Mouse (Mus musculus) neural tube, embryonic 13.5 days (tissue): ENCODE data around the gene Prickle1. TPM values are rescaled to one million over a fixed set of nuclear protein-coding genes. Genes with fewer than 3 reads are reported as not detected.
A peak's percentile ranks its signal among the peaks of the same experiment; 100 is the strongest.

Source experiments
- ATAC-seq: fragments of 200-750 bp; cut with Nextera tagmentation; 2 replicates; pipeline ENCODE4 v1.8.0; 2017; ENCODE audit warnings: low read depth, mild to moderate bottlenecking, moderate TSS enrichment, moderate library complexity
- H3K27ac ChIP-seq: fragments of 300-500 bp; sonication (generic); replicated peaks from 2 replicates; pipeline ENCODE4 v1.5.1; 2015; ENCODE audit warnings: moderate library complexity, mild to moderate bottlenecking, inconsistent platforms
- H3K27me3 ChIP-seq: fragments of 300-500 bp; sonication (generic); 2 replicates; pipeline ENCODE4 v1.6.1; 2015; ENCODE audit warnings: mild to moderate bottlenecking, inconsistent platforms
- H3K36me3 ChIP-seq: fragments of 300-500 bp; sonication (generic); 2 replicates; pipeline ENCODE4 v1.6.1; 2015; ENCODE audit warnings: mild to moderate bottlenecking, inconsistent platforms
- H3K4me1 ChIP-seq: fragments of 300-500 bp; sonication (generic); replicated peaks from 2 replicates; pipeline ENCODE4 v1.6.1; 2015; ENCODE audit warnings: inconsistent platforms
- H3K4me2 ChIP-seq: fragments of 300-500 bp; sonication (generic); 2 replicates; pipeline ENCODE4 v1.6.1; 2015; ENCODE audit warnings: inconsistent platforms, mild to moderate bottlenecking, moderate library complexity
- H3K4me3 ChIP-seq: fragments of 300-500 bp; sonication (generic); 2 replicates; pipeline ENCODE4 v1.5.1; 2015; ENCODE audit warnings: mild to moderate bottlenecking, inconsistent platforms
- H3K9ac ChIP-seq: fragments of 300-500 bp; sonication (generic); 2 replicates; pipeline ENCODE4 v1.6.1; 2015; ENCODE audit warnings: moderate library complexity, mild to moderate bottlenecking, inconsistent platforms
- H3K9me3 ChIP-seq: fragments of 300-500 bp; sonication (generic); 2 replicates; pipeline ENCODE4 v1.6.1; 2016; ENCODE audit warnings: inconsistent platforms
- WGBS: fragments of 180-500 bp; shearing (Covaris S2); methylation state at CpG from one replicate; pipeline ENCODE4 v1.1.7; 2015; 5-methylcytosine and 5-hydroxymethylcytosine counted together
- polyA plus RNA-seq: library from polyadenylated mRNA; unstranded; fragments of >200 nt; fragmentation: Nextera tagmentation; extraction: Ambion mirVana; gene quantifications from 2 replicates; pipeline ENCODE4 v1.2.1, GENCODE M21; 2015

Prickle1 gene
- polyA plus RNA-seq, result 16.5 and 19.9 TPM in 2 replicates

GRCm38 (mm10) chr15:93595746-93596145 lies at the start of gene Prickle1:
Gene Prickle1 (minus strand): TSS chr15:93595891.
- under 1% methylated on average over 44 of the region's 60 CpGs for WGBS
- peak; percentile 95 for ATAC-seq
- H3K27me3 ChIP-seq, result no peaks in the 10 kb centered on the region; the same call in 1 of the 2 replicates

GRCm38 (mm10) chr15:93640221-93640620 lies 44.5 kb upstream of the Prickle1 start:
- Histone ChIP-seq H3K9ac (no peak overlapping the region), H3K27me3 (no peaks in the 10 kb centered on the region), H3K9me3 (peaks cover 3% of the 10 kb centered on the region; the same call in 1 of the 2 replicates), H3K27ac (no peak overlapping the region), H3K4me2 (no peak overlapping the region), H3K4me3 (no peak overlapping the region), H3K4me1 (no peaks in the 10 kb centered on the region), H3K36me3 (no peaks in the 10 kb centered on the region)
- 93% methylated on average over 2 of the region's 2 CpGs for WGBS
- ATAC-seq, result no peak

More at GRCm38 (mm10) chr15:93595746-93596145, at the start of gene Prickle1:
- H3K4me2 ChIP-seq, result peak within 1 kb of the TSS; percentile 79
- H3K4me3 ChIP-seq, result peak within 1 kb of the TSS; percentile 84
- H3K36me3 ChIP-seq, result no peaks in the 10 kb centered on the region
- peaks cover 45% of the 10 kb centered on the region for H3K4me1 ChIP-seq
- peak within 1 kb of the TSS; percentile 93 for H3K27ac ChIP-seq
- H3K9ac ChIP-seq, result peak within 1 kb of the TSS; percentile 92
- no peaks in the 10 kb centered on the region for H3K9me3 ChIP-seq

- H3K27me3 ChIP-seq, result no peaks in the 10 kb centered on the region
- 83% methylated on average over 7 of the region's 7 CpGs for WGBS
- ATAC-seq, result no peak
- H3K4me3 ChIP-seq, result no peak overlapping the region
- H3K9me3 ChIP-seq, result peaks cover 3% of the 10 kb centered on the region; the same call in 1 of the 2 replicates
- no peaks in the 10 kb centered on the region for H3K36me3 ChIP-seq
- H3K9ac ChIP-seq, result no peak overlapping the region
- no peak overlapping the region for H3K4me2 ChIP-seq
- H3K27ac ChIP-seq, result no peak overlapping the region
- H3K4me1 ChIP-seq, result peaks cover 3% of the 10 kb centered on the region; the same call in 1 of the 2 replicates
Measured at GRCm38 (mm10) chr15:93636976-93637375, 41.3 kb upstream of the Prickle1 start.

- H3K9ac ChIP-seq, result no peak overlapping the region
- ATAC-seq, result no peak
- WGBS, result 70% methylated on average over 4 of the region's 4 CpGs
Measured at GRCm38 (mm10) chr15:93635603-93636002, 39.9 kb upstream of the Prickle1 start.

GRCm38 (mm10) chr15:93634536-93634935 lies 38.8 kb upstream of the Prickle1 start:
- Histone ChIP-seq H3K27ac (no peak overlapping the region), H3K9me3 (no peaks in the 10 kb centered on the region; the same call in 1 of the 2 replicates), H3K4me1 (peaks cover 12% of the 10 kb centered on the region; the same call in 1 of the 2 replicates), H3K9ac (no peak overlapping the region), H3K36me3 (no peaks in the 10 kb centered on the region), H3K27me3 (no peaks in the 10 kb centered on the region), H3K4me2 (no peak overlapping the region), H3K4me3 (no peak overlapping the region)
- ATAC-seq, result no peak
- 69% methylated on average over 5 of the region's 5 CpGs for WGBS

More at GRCm38 (mm10) chr15:93635603-93636002, 39.9 kb upstream of the Prickle1 start:
- Histone ChIP-seq H3K4me3 (no peak overlapping the region), H3K36me3 (no peaks in the 10 kb centered on the region), H3K27ac (no peak overlapping the region), H3K9me3 (peaks cover 3% of the 10 kb centered on the region; the same call in 1 of the 2 replicates), H3K4me2 (no peak overlapping the region), H3K4me1 (peaks cover 12% of the 10 kb centered on the region; the same call in 1 of the 2 replicates), H3K27me3 (no peaks in the 10 kb centered on the region)

GRCm38 (mm10) chr15:93630001-93630541 lies 34.4 kb upstream of the Prickle1 start:
- Histone ChIP-seq H3K27me3 (no peaks in the 10 kb centered on the region), H3K4me1 (peaks cover 12% of the 10 kb centered on the region; the same call in 1 of the 2 replicates), H3K4me2 (no peak overlapping the region), H3K4me3 (no peak overlapping the region), H3K36me3 (no peaks in the 10 kb centered on the region), H3K9me3 (no peaks in the 10 kb centered on the region), H3K9ac (no peak overlapping the region), H3K27ac (no peak overlapping the region)
- 76% methylated on average over 14 of the region's 14 CpGs for WGBS
- no peak for ATAC-seq

GRCm38 (mm10) chr15:93629201-93629600 lies 33.5 kb upstream of the Prickle1 start:
- H3K4me1 ChIP-seq, result 0 out of 2 replicates have a peak, but pooled peaks cover 9% of the 10 kb centered on the region
- H3K36me3 ChIP-seq, result no peaks in the 10 kb centered on the region
- no peak overlapping the region for H3K27ac ChIP-seq
- no peak overlapping the region for H3K4me3 ChIP-seq
- H3K4me2 ChIP-seq, result no peak overlapping the region
- H3K9me3 ChIP-seq, result no peaks in the 10 kb centered on the region
- 92% methylated on average over 9 of the region's 9 CpGs for WGBS
- no peak for ATAC-seq
- no peaks in the 10 kb centered on the region for H3K27me3 ChIP-seq
- H3K9ac ChIP-seq, result no peak overlapping the region

- whole genome bisulfite sequencing, result 76% methylated on average over 21 of the region's 21 CpGs
- H3K9ac ChIP-seq, result no peak overlapping the region
- H3K27me3 ChIP-seq, result no peaks in the 10 kb centered on the region
- H3K4me2 ChIP-seq, result no peak overlapping the region
- no peak overlapping the region for H3K27ac ChIP-seq
- no peaks in the 10 kb centered on the region for H3K36me3 ChIP-seq
- 0 out of 2 replicates have a peak, but pooled peaks cover 9% of the 10 kb centered on the region for H3K4me1 ChIP-seq
- ATAC-seq, result no peak
- H3K4me3 ChIP-seq, result no peak overlapping the region
- H3K9me3 ChIP-seq, result no peaks in the 10 kb centered on the region
Measured at GRCm38 (mm10) chr15:93627836-93628797, 32.4 kb upstream of the Prickle1 start.

- Histone ChIP-seq H3K9me3 (peaks cover 5% of the 10 kb centered on the region; the same call in 1 of the 2 replicates), H3K36me3 (no peaks in the 10 kb centered on the region), H3K27me3 (no peaks in the 10 kb centered on the region), H3K9ac (no peak overlapping the region), H3K4me3 (no peak overlapping the region), H3K27ac (no peak overlapping the region), H3K4me2 (no peak overlapping the region), H3K4me1 (no peaks in the 10 kb centered on the region)
- ATAC-seq, result no peak
- 69% methylated on average over 4 of the region's 4 CpGs for WGBS
Measured at GRCm38 (mm10) chr15:93619551-93619950, 23.9 kb upstream of the Prickle1 start.

GRCm38 (mm10) chr15:93618442-93619150 lies 22.9 kb upstream of the Prickle1 start:
- Histone ChIP-seq H3K4me1 (no peaks in the 10 kb centered on the region), H3K36me3 (no peaks in the 10 kb centered on the region), H3K9me3 (peaks cover 5% of the 10 kb centered on the region; the same call in 1 of the 2 replicates), H3K4me2 (no peak overlapping the region), H3K9ac (no peak overlapping the region), H3K27ac (no peak overlapping the region), H3K27me3 (no peaks in the 10 kb centered on the region), H3K4me3 (no peak overlapping the region)
- WGBS, result 64% methylated on average over 6 of the region's 6 CpGs
- ATAC-seq, result no peak

GRCm38 (mm10) chr15:93616277-93616676 lies 20.6 kb upstream of the Prickle1 start:
- WGBS, result 92% methylated on average over 4 of the region's 4 CpGs
- H3K27me3 ChIP-seq, result no peaks in the 10 kb centered on the region
- H3K4me1 ChIP-seq, result no peaks in the 10 kb centered on the region
- H3K4me3 ChIP-seq, result no peak overlapping the region
- peaks cover 5% of the 10 kb centered on the region; the same call in 1 of the 2 replicates for H3K9me3 ChIP-seq
- H3K4me2 ChIP-seq, result no peak overlapping the region
- no peak for ATAC-seq
- no peak overlapping the region for H3K9ac ChIP-seq
- no peak overlapping the region for H3K27ac ChIP-seq
- no peaks in the 10 kb centered on the region for H3K36me3 ChIP-seq
